Mouse (Mus musculus) gonadal fat pad, adult 2 months (tissue): ENCODE data around the gene Hras. TPM values are rescaled to one million over a fixed set of nuclear protein-coding genes. Genes with fewer than 3 reads are reported as not detected.

Experiments used
- DNase-seq: peaks from one replicate; pipeline ENCODE4 v3.0.0-alpha.2; 2012; ENCODE audit warnings: low read depth
- polyA plus RNA-seq: library from polyadenylated mRNA; depleted of rRNA; stranded (reverse); fragments of >200 nt; gene quantifications from 2 replicates; pipeline ENCODE4 v1.2.3, GENCODE M21; 2012

The Hras gene
- polyA plus RNA-seq, 1 experiment = 89.2 TPM

DNA sequence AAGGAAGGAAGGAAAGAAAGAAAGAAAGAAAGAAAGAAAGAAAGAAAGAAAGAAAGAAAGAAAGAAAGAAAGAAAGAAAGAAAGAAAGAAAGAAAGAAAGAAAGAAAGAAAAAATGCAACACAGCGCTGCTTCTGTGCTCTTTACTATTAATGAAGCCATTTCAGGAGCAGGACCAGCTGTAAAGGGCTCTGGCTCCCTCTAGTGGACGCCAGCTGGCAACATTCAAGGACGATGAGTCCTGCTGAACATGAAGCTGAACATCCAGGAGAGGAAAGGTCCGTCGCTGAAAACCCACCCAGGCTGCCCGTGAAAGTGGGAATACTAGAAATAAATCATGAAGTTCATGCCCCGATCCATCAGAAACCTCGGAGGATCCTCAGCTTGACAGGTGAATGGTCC is 17.6 kb downstream of the Hras start:
- no peak for DNase-seq

DNA sequence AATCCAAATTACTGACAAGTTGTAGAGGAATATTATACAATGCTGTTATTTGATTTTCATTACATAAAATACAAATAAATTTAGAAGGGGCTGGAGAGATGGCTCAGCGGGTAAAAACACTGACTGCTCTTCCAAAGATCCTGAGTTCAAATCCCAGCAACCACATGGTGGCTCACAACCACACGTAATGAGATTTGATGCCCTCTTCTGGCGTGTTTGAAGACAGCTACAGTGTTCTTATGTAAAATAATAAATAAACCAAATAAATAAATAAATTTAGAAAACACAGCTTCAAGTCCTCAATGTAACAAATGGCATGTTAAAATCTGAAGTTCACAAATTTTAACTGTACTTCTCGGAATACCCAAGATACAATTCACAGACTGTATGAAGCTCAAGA is 18.7 kb downstream of the Hras start:
- no peak for DNase-seq

DNA sequence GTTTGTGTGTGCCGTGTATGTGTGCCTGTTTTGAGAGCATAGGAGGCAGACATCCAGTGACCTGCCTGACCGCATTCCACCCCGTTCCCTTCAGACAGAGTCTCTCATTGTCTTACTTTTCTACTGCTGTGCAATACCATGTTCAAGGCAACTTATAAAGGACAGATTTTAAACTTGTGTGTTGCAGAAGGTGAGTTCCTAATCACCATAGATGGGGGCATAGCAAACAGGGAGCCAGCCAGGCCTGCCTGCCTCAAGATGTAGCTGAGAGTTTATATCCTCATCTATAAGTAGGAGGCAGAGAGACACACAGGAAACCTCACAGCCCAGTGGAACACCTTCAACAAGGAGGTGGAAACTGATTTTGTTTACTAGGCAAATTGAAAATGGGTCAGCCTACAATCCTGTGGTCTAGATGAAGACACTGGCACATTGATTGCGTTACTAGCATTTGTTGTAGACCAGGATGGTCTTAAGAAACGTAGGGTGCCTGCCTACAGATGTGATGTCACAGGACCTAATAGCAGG is 20.4 kb downstream of the Hras start:
- DNase-seq = no peak

DNA sequence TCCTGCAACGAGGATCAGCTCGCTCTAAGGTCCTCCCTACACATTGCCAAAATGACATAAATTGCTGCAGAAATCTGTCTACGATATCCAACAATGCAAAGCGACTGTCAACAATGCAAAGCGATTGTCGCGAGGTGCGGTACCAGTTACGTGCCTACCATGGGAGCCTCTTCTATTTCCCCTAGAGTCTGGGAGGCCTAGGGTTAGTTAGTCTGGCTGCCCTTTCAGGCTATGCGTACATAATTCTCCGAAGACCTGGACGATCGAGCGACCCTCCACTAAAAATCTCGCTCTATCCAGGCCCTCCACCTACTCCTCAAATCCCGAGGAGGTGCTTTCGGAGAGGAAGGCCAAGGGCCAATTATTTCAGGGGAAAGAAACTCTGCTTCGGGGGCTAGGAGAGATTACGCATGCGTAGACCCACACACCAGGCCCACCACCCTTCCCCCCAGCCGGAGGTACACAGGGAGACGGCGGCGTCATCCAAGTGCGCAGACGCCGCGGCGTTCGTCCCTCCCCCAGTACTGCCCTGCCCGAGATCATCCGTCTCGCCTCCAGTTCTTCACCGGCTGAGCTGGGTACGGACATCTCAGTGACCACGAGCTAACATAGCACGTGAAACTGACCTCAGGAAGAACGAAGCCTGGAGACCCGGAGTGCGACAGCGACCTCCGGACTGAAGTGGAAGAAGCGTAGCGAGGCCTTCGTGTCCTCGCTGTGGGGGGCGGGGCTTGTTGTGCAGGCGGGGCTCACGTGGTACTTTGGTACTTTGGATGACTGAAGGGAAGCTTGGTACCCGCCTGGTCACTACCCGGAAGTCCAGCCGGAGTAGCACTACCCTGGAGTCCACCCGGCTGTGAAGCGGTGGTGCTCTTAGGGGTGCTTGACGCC is 21.4 kb downstream of the Hras start, which contains the start of gene Rnh1:
Gene Rnh1, minus strand, starts transcription at position 742 of the 891 bp plus-strand sequence.
- DNase-seq = no peak

DNA sequence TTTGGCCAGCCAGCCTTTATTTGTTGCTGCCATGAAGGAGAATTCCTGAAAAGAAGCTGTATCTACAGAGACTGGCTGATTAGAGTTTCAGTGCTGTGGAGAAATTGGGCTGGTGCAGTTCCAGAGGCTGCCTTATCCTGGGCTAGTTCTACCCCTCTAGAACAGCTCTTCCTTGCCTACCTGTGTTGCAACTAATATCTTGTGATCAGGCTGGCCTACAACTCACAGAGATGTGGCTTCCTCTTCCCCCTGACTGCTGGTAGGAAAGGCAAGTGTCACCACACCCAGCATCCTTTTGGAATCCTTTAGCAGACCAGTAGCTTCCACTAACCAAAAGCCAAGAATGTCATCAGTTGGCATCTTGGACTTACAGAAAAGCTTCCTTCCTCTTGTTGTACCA is 23.9 kb downstream of the Hras start:
- DNase-seq = no peak

DNA sequence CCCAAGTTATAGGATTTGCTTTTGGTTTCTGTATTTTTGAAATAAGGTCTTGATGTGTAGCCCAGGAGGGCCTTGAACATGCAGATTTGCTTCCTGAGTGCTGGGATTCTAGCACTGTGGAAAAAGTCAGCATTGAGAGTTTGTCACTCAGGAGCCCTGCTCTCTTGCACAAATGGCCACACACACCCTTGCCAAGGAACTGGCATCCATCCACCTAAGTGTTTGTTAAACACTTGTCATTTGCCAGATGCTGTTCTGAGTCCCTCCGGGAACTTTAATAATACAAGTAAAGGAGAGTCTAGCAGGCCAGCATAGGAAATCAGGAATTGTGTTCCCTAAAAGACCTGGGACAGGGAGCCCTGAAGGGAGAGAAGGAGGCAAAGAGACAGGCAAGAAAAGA is 24.5 kb downstream of the Hras start:
- no peak for DNase-seq

DNA sequence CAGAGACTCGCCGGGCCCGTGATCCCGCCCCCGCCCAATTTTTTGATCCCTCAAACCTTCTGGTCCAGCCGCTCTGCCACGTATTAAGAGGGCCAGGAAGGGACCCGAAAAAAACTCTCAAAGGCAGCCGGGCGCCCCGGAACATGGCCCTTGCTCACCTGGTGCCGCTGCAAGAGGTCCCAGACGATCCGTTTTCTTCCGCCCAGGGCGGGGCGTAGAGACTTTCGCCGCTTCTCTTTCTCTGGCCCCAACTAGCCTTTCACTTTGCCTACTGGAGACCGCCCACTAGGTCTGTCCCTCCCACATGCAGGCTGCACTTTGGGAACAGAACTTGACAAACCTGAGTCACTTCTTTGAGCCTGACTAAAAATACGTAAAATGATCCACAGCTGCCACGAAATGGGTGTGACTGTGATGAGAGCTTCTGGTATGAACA is 25.3 kb downstream of the Hras start:
- no peak for DNase-seq

DNA sequence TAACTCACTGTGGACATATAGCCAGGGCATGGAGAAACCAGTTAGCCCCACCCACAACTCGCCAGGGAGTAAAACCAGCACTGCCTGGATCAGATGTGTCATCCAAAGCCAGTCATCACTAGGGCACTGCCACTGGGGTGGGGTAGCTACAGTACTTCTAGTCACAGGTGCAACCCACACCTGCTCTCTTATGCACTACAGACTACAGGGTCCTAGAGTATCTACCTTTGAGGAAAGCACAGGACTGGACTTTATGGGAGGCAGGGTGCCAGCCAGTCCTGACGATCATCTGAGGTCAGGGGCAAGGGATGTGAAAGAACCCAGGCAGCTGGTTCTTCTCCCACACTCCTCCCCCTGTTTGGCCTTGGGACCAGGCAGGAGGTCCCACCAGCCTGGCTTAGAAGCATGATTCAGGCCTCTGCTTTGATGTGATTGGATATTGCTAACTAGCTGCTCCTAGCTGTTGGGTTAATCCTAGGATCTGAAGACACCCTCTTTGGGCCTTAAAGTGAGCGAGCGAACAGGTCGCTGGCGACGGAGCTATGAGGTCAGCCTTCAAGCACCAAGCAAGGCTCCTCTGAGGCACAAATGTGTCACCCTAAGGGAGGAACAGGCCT is 25.8 kb downstream of the Hras start:
- no peak for DNase-seq

DNA sequence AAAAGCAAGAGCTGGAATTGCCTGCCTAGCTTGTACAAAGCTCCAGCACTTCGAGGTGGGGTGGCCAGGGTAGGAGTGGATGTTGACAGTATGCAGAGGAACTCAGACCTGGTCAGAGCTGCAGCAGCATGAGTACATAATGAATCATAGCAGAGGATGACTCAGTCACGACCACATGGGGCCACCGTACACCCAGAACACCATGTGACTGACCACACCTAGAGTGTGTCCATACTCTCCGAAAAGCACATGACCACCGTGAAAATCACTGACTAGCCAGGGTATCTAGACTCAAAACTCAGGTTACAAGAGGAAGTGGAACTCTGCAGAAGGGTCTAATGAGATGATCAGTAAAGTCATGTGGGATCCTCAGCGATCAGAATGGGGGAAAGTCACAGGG is 29.0 kb downstream of the Hras start:
- no peak for DNase-seq

DNA sequence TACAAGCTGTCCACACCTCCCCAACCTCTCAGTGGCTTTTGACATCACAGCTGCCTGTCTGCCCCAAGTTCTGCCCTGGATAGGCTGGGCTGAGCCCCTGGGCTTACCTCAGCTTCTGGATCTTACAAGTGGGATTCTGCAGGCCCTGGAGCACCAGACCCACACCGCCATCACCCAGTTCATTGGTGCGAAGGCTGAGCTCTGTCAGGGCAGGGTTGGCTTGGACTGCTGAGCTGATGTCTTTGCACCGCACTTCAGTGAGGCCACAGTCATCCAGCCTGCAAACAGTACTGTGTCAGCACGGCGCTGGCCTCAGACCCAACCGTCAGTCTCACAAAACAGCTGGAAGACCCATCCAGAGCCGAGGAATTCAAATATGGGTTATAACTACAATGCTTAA is 29.4 kb downstream of the Hras start:
- DNase-seq = no peak

DNA sequence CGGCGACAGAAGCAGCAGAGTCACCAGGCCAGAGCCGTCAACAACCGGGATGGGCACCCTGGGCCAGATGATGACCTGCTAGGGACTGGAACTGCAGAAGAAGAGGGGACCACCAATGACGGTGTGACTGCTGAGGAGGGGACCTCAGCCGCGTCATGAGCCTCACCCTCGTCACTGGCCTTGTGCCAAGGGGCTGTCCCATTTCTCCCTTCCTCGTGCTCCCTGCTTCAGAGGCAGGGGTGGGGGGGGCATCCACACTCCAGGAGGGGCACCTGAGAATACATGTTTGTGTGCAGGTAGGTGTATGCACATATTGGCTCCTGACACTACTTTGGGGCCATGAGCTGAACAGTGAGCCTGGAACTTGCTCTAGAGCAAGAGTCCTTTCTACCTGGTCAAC is 38.4 kb downstream of the Hras start:
- DNase-seq = no peak

DNA sequence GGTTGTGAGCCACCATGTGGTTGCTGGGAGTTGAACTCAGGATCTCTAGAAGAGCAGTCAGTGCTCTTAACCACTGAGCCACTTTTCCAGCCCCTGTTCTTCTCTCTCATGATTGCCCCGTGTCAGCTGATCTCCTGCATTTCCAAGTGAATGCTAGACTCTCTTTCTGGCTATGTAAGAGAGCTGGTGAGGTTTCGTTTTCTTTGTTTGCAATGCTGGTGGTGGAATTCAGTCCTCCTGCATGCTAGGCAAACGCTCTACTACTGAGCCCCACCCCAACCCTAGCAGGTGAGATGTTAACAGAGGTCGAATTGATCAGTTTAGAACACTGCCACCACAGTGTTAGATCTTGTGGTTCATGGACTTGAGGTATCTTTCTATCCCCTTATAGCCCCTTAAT is 45.2 kb downstream of the Hras start:
- DNase-seq = no peak

DNA sequence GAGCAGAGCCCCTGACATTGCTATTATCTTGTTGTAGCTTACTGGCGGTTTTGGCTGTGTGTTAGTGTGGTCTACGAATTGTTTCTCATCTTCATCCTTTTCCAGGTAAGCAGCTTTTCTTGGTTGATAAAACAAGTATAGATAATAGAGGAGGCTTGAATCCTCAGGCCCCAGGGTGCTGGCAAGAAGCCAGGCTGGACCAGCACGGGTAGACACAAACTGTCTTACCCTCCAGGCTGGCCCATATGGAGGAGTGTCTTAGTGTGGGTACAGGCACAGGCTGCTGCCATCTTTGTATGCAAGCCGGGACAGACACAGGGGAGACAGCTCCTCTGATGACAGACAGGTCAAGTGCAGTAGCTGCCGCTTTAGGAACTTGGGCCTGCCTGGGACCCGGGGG is 46.8 kb downstream of the Hras start:
- no peak for DNase-seq

DNA sequence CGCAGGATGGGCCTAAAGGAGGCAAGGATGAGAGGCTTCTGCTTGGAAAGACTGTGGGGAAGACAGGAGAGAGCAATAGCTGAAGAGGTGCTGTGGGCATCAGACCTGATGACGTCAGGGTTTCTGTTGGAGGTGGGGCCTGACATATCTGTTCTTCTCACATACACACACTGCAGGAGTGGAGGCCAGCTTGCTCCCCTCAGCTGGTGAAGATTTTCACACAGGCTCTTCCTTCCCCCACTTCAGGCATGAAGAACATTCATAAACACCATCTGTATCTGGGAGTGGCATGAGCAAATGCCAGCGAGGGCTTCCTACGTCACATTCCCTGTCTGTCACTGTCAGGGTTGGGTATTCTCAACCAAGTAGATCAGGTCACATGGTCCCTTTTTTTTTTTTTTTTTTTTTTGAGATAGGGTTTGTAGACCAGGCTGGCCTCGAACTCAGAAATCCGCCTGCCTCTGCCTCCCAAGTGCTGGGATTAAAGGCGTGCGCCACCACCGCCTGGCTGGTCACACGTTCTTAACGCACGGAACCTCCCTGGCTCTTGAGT is 47.7 kb downstream of the Hras start:
- no peak for DNase-seq

DNA sequence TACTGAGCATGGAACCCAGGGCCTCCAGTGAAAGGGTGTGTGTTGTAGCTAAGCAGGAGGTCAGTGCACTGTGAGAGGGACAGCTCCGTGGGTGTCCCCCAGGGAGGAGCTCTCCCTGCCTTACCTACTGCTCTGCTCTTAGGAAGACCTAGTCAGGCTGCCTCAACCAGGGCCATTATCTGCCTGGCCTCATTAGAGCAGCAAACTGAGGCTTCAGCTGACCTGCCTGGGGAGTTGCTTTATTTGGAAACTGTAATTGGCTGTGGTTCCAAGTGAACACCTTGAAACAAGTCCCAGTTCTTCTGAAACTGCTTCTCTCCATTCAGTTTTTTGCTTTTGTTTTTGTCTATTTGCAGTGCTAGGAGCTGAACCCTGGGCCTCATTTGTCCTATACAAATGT is 48.4 kb downstream of the Hras start:
- DNase-seq = no peak

DNA sequence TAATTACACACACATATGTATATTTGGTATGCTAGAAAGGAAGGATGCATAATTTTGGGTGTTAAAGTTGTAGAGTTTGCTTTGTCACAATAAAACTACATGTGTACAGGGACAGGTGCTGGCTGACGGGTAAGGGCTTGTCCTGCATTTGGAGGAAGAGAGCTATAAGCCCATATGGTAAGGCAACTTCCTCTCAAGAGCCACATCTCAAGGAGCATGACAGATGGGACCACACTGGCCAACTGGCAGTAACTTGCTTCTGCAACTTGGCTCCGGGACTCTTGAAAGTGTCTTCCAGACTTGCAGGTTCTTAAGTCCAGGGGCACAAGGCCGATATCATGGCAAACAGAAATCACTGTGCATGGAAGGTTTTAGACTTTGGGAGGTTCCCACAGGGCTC is 49.2 kb downstream of the Hras start:
- no peak for DNase-seq

DNA sequence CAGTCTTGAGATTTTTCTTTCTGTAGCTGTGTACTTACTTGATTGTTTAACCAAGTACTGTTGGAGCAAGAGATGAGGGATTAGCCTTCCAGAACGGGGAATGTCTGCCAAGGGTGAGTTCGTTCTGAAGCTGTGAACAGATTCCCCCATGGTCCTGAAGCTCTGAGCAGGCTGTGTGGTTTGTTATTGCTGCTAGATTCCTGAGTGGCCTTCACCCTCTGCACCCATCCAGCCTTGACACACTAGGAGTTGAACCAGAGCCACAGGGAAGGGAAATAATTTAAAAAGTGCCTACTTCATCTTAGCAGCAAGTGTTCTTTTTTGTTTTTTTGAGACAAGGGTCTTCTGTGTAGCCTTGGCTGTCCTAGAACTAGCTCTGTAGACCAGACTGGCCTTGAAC is 49.9 kb downstream of the Hras start:
- DNase-seq = no peak

DNA sequence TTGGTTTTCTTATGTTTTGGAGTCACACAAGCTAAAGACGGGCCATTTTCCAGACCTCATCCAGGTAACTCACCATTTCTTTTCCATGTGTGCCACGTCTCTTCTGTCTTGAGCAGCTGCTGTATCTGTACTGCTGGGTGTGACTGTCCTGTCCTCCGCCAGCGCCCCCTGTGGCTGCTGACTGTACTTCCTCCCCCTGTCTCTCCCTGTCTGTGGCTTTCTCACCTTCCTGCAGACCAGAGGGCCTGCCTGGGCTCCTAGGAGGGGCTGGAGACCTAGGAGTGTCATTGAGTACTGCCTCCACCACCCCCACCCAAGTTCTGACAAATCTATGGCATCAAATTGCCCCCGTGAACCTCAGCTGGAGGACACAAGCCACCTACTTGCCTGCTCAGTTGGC is 50.7 kb downstream of the Hras start:
- no peak for DNase-seq

DNA sequence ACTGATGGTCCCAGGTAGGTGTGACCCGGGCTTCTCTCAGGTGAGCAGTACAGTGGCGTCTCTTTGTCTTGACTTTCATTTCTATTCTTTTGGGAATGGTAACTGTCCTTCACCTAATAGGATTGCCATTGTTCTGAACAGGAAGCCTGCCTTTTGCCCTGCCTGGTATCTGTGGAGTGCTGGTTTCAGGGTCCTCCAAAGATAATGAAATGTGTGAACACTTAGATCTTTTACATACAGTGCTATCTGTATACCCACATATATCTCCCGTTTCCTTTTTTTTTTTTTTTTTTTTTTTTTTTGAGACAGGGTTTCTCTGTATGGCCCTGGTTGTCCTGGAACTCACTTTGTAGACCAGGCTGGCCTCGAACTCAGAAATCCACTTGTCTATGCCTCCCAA is 52.5 kb downstream of the Hras start:
- no peak for DNase-seq
